Mouse (Mus musculus): ENCODE measurements at regions not wholly inside any gene's neighbourhood (a gene's known extent, or its start where the extent isn't known, plus 50 kb on each side); places are given as distances from the start of the nearest gene placed in this dataset.
"Not testable (repeated sequence)": the region's sequence is repeated elsewhere in the genome, so short reads cannot be mapped to it uniquely, and the experiment has no call there.

- peak; percentile 27 for DNase-seq
- intact Hi-C loops (cut with DNase I; ENCODE audit: low total_unique reads), result no loop called here
Observed at GRCm38 (mm10) chr19:19783507-19783906, 607.2 kb downstream of the Anxa1 start.

- intact Hi-C loops (cut with DNase I; ENCODE audit: low total_unique reads), result no loop called here
- DNase-seq, result no peak
Observed at GRCm38 (mm10) chr19:19777891-19778290, 612.9 kb downstream of the Anxa1 start.

GRCm38 (mm10) chr19:19770990-19771389 is 619.8 kb downstream of the Anxa1 start:
- no peak for DNase-seq
- intact Hi-C loops (cut with DNase I; ENCODE audit: low total_unique reads), result no loop called here

- intact Hi-C loops (cut with DNase I; ENCODE audit: low total_unique reads); DNase-seq: not testable (repeated sequence)
Observed at GRCm38 (mm10) chr19:19750069-19750599, 639.1 kb upstream of the Rorb start.

GRCm38 (mm10) chr19:19747821-19748488 is 637.0 kb upstream of the Rorb start:
- DNase-seq, result no peak
- intact Hi-C loops (cut with DNase I; ENCODE audit: low total_unique reads), result no loop called here

- DNase-seq, result no peak
- intact Hi-C loops (cut with DNase I; ENCODE audit: low total_unique reads), result no loop called here
Observed at GRCm38 (mm10) chr19:19719939-19720338, 608.9 kb upstream of the Rorb start.
